19 mouse cellular contexts compared by ENCODE assay signal in genomic region chr11:43867721-43868281, GRCm38 (mm10). TPM values are rescaled to one million over a fixed set of nuclear protein-coding genes. Genes with fewer than 3 reads are reported as not detected.
DNase-seq lines count a peak whose midpoint lies in the region; ATAC-seq and TF ChIP-seq lines count a peak whose summit lies in the region.
"Had no signal": no experiment of that assay in that cellular context is flagged by ENCODE, and none has a peak within 500 bp of the region (broad histone marks: within the 10 kb centered on the region; RNA-seq: fewer than 3 reads in every experiment).

No protein-coding gene starts in this region.

- WGBS in heart, embryonic 13.5 days: 15% methylated on average over 4 of the region's 4 CpGs
- 17% methylated on average over 4 of the region's 4 CpGs for WGBS in heart, postnatal 0 days

- TF ChIP-seq EP300 in heart, postnatal 0 days (IDR thresholded peaks at IDR 0.05; ENCODE audit: low read depth): no peak

- DNase-seq in heart, adult 18-20 months: peak; percentile 36 to 38
- DNase-seq in heart, adult 8-10 months (ENCODE audit: low spot score): peak; percentile 30
- DNase-seq in heart, postnatal 0 days (ENCODE audit: low spot score): peak; percentile 58
- no peak for DNase-seq in layer of hippocampus, adult 9-11 months
- no peak for DNase-seq in Muller cell, postnatal 12 days (ENCODE audit: inconsistent ontology term)
- no peak for DNase-seq in adrenal gland, adult 18-20 months (ENCODE audit: low spot score in 2 of 2)
- no peak for DNase-seq in ovary, postnatal 36 days (ENCODE audit: low spot score)
- DNase-seq: adrenal gland, adult 8-10 months; adrenal gland, postnatal 36 days; cerebellum, adult 2 months; cerebellum, postnatal 10 days; gastrocnemius, postnatal 36 days; kidney, adult 11 months had no signal

- no peak for TF ChIP-seq CTCF in heart, postnatal 0 days (IDR thresholded peaks at IDR 0.05; ENCODE audit: low read depth)

- H3K27me3 ChIP-seq in heart, embryonic 13.5 days (replicated peaks): no peaks in the 10 kb centered on the region
- H3K27me3 ChIP-seq in heart, postnatal 0 days (ENCODE audit: control insufficient read depth, insufficient read depth, low read length): no peaks in the 10 kb centered on the region
- H3K27me3 ChIP-seq: CH12.LX; forebrain, embryonic 15.5 days; hindbrain, embryonic 15.5 days had no signal

- ATAC-seq in heart, embryonic 13.5 days (ENCODE audit: extremely low read depth, insufficient number of reproducible peaks, low FRiP score, low TSS enrichment): 0 out of 2 replicates have a peak, but pooled peaks have one; percentile 50
- ATAC-seq in heart, postnatal 0 days (ENCODE audit: insufficient read depth, low read depth): peak; percentile 84
- ATAC-seq: forebrain, embryonic 15.5 days; inflammation-experienced regulatory T-cells, adult 6 months had no signal

- H3K9ac ChIP-seq in heart, embryonic 13.5 days: no peak overlapping the region
- no peak overlapping the region for H3K9ac ChIP-seq in heart, postnatal 0 days (replicated peaks; ENCODE audit: low read depth, low read length)
- H3K9ac ChIP-seq: forebrain, embryonic 15.5 days; hindbrain, embryonic 15.5 days had no signal

- no peaks in the 10 kb centered on the region for H3K9me3 ChIP-seq in heart, embryonic 13.5 days
- H3K9me3 ChIP-seq in heart, postnatal 0 days (replicated peaks; ENCODE audit: control insufficient read depth, low read length): no peaks in the 10 kb centered on the region
- H3K9me3 ChIP-seq: embryonic facial prominence, embryonic 10.5 days; forebrain, embryonic 15.5 days; hindbrain, embryonic 15.5 days had no signal

- H3K27ac ChIP-seq in heart, embryonic 13.5 days (replicated peaks): peak overlapping the region; percentile 73
- peak overlapping the region; percentile 85 for H3K27ac ChIP-seq in heart, postnatal 0 days (ENCODE audit: low read depth)
- H3K27ac ChIP-seq: embryonic facial prominence, embryonic 10.5 days; forebrain, embryonic 15.5 days; hindbrain, embryonic 15.5 days had no signal

- H3K4me3 ChIP-seq in heart, embryonic 13.5 days: no peak overlapping the region
- no peak overlapping the region for H3K4me3 ChIP-seq in heart, postnatal 0 days (ENCODE audit: low read depth, low read length)
- H3K4me3 ChIP-seq: embryonic facial prominence, embryonic 10.5 days; forebrain, embryonic 15.5 days; hindbrain, embryonic 15.5 days had no signal

- H3K36me3 ChIP-seq in heart, embryonic 13.5 days: no peaks in the 10 kb centered on the region
- H3K36me3 ChIP-seq in heart, postnatal 0 days (replicated peaks; ENCODE audit: control insufficient read depth, insufficient read depth, low read length): no peaks in the 10 kb centered on the region
- H3K36me3 ChIP-seq: embryonic facial prominence, embryonic 10.5 days; forebrain, embryonic 15.5 days; hindbrain, embryonic 15.5 days had no signal

- H3K4me2 ChIP-seq in heart, embryonic 13.5 days: no peak overlapping the region
- H3K4me2 ChIP-seq in heart, postnatal 0 days (ENCODE audit: low read depth, low read length): no peak overlapping the region
- H3K4me2 ChIP-seq: forebrain, embryonic 15.5 days; hindbrain, embryonic 15.5 days had no signal

- H3K4me1 ChIP-seq in heart, embryonic 13.5 days: peaks cover 26% of the 10 kb centered on the region
- H3K4me1 ChIP-seq in heart, postnatal 0 days (ENCODE audit: control insufficient read depth, insufficient read depth): peaks cover 22% of the 10 kb centered on the region
- H3K4me1 ChIP-seq: embryonic facial prominence, embryonic 10.5 days; forebrain, embryonic 15.5 days; hindbrain, embryonic 15.5 days had no signal

RNA-seq across cellular contexts. Expression of gene Adra1b, which starts 33.2 kb away (rescaled TPM):
- total RNA-seq in heart, adult 18-20 months (2021): 10 to 100 TPM; 44.0 to 48.9 TPM
- 10 to 100 TPM; 37.6 to 48.8 (median 44.3) TPM for total RNA-seq in heart, adult 8-10 months (2022)
- 5.0 and 5.8 TPM in 2 replicates for polyA plus RNA-seq in heart, embryonic 13.5 days (2015; fragmentation: Nextera tagmentation; extraction: Ambion mirVana)
- total RNA-seq in heart, postnatal 0 days (2014; rRNA removed; ENCODE audit: low replicate concordance): 36.4 and 56.4 TPM in 2 replicates
- 24.5 and 25.1 TPM in 2 replicates for polyA plus RNA-seq in heart, postnatal 0 days (2015; fragmentation: Nextera tagmentation; extraction: Ambion mirVana)
- total RNA-seq in adrenal gland, adult 18-20 months (2021): 1 to 10 TPM; 1.8 to 2.9 TPM
- total RNA-seq: CH12.LX had no signal
- polyA plus RNA-seq: inflammation-experienced regulatory T-cells, adult 6 months had no signal

Comparison
In these comparisons a context has a peak if more than half of its experiments do, and no peak if none do; other contexts are left out.
1. DNase-seq: peak in heart, adult 18-20 months (2 of 2), heart, adult 8-10 months (single experiment) and heart, postnatal 0 days (single experiment); none in layer of hippocampus, adult 9-11 months (single experiment), Muller cell, postnatal 12 days (single experiment), adrenal gland, adult 18-20 months (0 of 2) and ovary, postnatal 36 days (single experiment).